Mouse (Mus musculus) heart, postnatal 0 days (tissue): ENCODE results near the gene Dner.

Experiments used
- CTCF ChIP-seq: IDR thresholded peaks from 2 replicates; pipeline ENCODE4 v1.5.1; 2016; ENCODE audit warnings: antibody characterized with exemption, control low read depth, low read depth
- EP300 ChIP-seq: IDR thresholded peaks from 2 replicates; pipeline ENCODE4 v1.6.1; 2016; ENCODE audit warnings: antibody characterized with exemption, low read depth

DNA sequence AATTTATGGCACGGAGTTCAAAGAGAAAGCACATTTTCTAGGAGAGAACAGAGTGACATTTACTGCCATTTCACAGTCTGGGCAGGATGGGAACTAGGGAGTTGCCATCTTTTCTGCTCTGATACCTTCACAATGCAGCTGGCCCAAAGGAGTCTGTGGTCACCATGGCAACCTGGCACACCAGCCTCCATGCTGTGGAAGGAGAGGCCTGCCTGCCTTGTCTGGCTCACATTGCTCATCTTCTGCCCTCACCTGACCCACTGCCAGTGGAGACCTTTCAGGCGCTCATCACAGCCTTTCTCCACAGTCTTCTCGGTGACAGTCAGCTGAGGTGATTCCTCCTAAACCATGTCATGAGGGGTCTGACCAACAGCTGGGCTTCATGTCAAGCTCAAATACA lies 74.7 kb downstream of the Dner start:
- no peak for TF ChIP-seq CTCF
- TF ChIP-seq EP300: no peak
